Mouse (Mus musculus) olfactory bulb, adult 2 months (tissue): ENCODE results near the gene Herc2.

Experiments used
- CTCF ChIP-seq: fragments of 200-500 bp; IDR thresholded peaks from 2 replicates; pipeline ENCODE4 v1.5.1; 2012; ENCODE audit warnings: low read depth, mild to moderate bottlenecking, low read length, moderate library complexity; ENCODE audit not compliant: insufficient read depth
- POLR2A ChIP-seq: fragments of 200-500 bp; IDR thresholded peaks from 2 replicates; pipeline ENCODE4 v1.6.1; 2012; ENCODE audit warnings: mild to moderate bottlenecking, low read depth, low read length, moderate library complexity; ENCODE audit not compliant: insufficient read depth

GRCm38 (mm10) chr7:56168713-56169112 lies 118.7 kb downstream of the Herc2 start:
- no peak for TF ChIP-seq CTCF
- no peak for TF ChIP-seq POLR2A
